Mouse (Mus musculus) R1 (cell line): ENCODE measurements around the gene Zfp42.

Experiments used
- DNase-seq: peaks from one replicate; pipeline ENCODE4 v3.0.0-alpha.2; 2018; ENCODE audit warnings: low read depth, low spot score

Gene Zfp42

GRCm38 (mm10) chr8:43251653-43252052 is 55.1 kb downstream of the Zfp42 start:
- peak; percentile 74 for DNase-seq

- DNase-seq, result no peak
Measured at GRCm38 (mm10) chr8:43248707-43249106, 58.1 kb downstream of the Zfp42 start.
